Mouse (Mus musculus): ENCODE data around the gene Ormdl2.
"Not testable (repeated sequence)": the region's sequence is repeated elsewhere in the genome, so short reads cannot be mapped to it uniquely, and the experiment has no call there.

The Ormdl2 gene

GRCm38 (mm10) chr10:128821358-128822056 lies at the start of gene Ormdl2:
TSS of gene Ormdl2 (minus strand) at chr10:128821645.
- DNase-seq (ENCODE audit: low spot score in 2 of 2) = peak; percentile 98

- no peak for DNase-seq (ENCODE audit: low spot score in 2 of 2)
These were observed 48.9 kb upstream of the Ormdl2 start for GRCm38 (mm10) chr10:128870341-128870740.

DNA sequence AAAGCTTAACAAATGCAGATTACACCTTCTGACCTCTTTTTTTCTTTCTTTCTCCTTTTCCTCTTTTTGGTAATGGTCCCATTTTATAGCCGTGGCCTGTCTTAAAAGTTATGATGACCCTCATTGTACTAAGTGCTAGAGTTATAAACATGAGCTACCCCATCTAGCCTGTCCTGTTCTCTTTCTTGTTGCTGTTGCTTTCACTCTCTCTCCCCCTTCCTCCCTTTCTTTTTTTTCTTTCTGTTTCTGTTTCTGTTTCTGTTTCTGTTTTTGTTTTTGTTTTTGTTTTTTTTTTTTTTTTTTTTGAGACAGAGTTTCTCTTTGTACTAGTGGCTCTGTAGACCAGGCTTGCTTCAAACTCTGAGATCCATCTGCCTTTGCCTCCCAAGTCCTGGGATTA lies 45.1 kb upstream of the Ormdl2 start:
- DNase-seq (ENCODE audit: low spot score in 2 of 2) = no peak

DNA sequence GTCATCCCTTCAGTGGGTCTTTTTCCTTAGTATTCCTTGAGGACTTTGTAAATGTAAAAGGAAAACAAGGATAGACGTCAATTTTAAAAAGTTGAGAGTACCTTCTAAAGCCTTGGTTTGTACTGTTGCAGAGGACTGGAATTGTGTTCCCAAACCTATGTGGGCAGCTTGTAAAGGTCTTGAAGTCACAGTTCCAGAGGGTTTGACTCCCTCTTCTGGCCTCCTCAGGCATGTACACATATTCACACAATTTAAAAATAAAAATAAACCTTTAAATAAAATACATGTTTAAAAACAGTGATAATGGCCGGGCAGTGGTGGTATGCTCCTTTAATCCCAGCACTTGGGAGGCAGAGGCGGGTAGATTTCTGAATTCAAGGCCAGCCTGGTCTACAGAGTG lies 44.6 kb upstream of the Ormdl2 start:
- no peak for DNase-seq (ENCODE audit: low spot score in 2 of 2)

- peak in 1 of 2 experiments; percentile 2 for DNase-seq (ENCODE audit: low spot score in 2 of 2)
These were observed 39.7 kb upstream of the Ormdl2 start for GRCm38 (mm10) chr10:128861176-128861575.

GRCm38 (mm10) chr10:128850339-128850738 lies 28.9 kb upstream of the Ormdl2 start:
- no peak for DNase-seq (ENCODE audit: low spot score in 2 of 2)

DNA sequence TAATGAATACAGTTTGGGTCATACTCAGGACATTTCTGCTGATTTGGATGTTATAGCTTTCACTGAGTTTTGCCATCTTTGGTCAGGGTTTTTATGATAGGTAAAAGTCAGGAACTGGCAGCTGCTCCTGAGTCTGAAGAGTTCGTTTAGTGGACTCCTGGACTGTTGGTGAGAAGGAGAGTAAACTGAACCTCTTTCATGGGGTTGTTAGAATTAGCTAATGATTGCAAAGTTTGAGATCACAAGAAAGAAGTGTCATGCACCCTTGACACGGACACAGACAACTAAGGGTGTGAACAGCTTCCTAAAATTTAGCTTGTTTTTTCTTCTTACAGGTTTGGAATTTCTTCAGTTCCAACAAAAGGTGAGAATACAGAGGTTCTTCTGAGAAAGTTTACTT lies 27.0 kb upstream of the Ormdl2 start:
- no peak for DNase-seq (ENCODE audit: low spot score in 2 of 2)

DNA sequence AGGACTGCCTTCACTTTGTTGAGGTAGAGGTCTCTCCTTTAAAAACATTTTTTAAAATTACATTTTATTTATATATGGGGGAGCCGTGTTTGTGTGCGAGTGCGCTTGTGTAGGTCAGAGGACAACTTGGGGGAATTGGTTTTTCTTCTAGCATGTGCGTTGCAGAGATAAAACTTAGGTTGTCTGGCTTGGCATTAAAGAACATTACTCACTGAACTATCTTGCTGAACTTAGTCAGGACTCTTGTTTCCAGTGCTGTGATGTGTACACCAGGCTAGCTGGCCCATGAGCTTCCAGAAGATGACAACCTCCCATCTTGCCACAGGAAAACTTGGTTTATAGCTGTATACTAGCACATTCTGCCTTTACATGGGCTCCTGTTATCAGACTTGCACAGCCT lies 25.2 kb upstream of the Ormdl2 start:
- no peak for DNase-seq (ENCODE audit: low spot score in 2 of 2)

- DNase-seq (ENCODE audit: low spot score in 2 of 2) = no peak
These were observed 24.1 kb upstream of the Ormdl2 start for GRCm38 (mm10) chr10:128845516-128845915.

DNA sequence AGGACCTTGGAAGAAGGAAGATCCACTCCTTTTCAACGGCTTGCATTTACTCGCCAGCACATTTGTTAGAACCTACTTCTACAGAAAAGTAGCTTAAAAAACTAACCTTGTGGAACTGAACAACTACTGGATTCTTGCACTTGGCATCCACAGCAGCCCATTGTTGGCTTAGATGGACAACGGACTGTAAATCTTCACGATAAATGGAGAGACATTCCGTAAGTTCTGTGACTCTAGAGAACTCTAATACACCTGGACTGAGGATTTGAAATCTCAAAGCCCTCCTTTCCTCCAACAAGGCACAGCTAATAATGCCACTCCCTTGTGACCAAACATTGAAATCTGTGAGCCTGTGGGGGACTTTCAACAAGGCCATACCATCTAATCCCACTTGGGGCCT lies 21.8 kb upstream of the Ormdl2 start:
- no peak for DNase-seq (ENCODE audit: low spot score in 2 of 2)

- DNase-seq (ENCODE audit: low spot score in 2 of 2) = no peak
These were observed 19.2 kb upstream of the Ormdl2 start for GRCm38 (mm10) chr10:128840612-128841011.

DNA sequence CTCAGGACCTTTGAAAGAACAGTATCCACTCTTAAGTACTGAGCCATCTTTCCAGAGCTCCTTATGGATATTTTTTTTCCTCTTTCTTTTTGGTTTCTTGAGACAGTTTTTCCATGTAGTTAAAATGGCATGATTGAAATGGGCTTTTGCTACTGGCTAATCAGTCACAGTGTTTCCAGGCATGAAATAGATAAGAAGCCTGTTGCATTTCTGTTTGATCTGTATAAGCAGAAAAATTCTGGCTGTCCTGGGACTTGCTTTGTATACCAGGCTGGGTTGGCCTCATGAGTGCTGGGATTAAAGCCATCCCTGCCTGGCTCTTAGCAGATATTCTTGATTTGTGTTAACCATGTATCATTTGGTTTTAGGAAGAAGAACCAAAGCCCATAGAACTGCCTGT lies 18.0 kb upstream of the Ormdl2 start:
- DNase-seq (ENCODE audit: low spot score in 2 of 2) = no peak

- DNase-seq (ENCODE audit: low spot score in 2 of 2) = no peak
These were observed 16.0 kb upstream of the Ormdl2 start for GRCm38 (mm10) chr10:128837400-128837799.

GRCm38 (mm10) chr10:128823821-128824220 lies 2.4 kb upstream of the Ormdl2 start:
- no peak for DNase-seq (ENCODE audit: low spot score in 2 of 2)

GRCm38 (mm10) chr10:128823087-128823486 lies 1.6 kb upstream of the Ormdl2 start:
- not testable (repeated sequence) for DNase-seq (ENCODE audit: low spot score in 2 of 2)

DNA sequence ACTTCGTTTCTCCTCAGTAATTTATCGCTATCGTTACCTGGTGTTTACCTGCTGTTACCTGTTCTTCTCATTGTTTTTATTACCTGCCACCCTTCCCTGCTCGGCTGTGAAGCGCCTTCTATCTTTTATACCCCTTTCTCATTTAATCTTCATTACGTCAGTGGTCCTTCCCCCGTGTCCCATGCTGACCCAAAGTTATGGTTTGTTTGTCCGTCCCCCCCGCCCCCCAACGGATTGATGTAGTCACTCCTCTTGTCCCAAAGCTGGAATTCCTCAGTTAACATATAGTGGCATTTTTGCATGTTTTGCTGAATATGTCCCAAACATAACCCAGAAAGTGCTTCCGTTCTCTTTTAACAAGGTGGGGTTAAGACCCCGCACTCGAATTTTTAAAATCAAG lies 690 bp upstream of the Ormdl2 start:
- no peak for DNase-seq (ENCODE audit: low spot score in 2 of 2)

DNA sequence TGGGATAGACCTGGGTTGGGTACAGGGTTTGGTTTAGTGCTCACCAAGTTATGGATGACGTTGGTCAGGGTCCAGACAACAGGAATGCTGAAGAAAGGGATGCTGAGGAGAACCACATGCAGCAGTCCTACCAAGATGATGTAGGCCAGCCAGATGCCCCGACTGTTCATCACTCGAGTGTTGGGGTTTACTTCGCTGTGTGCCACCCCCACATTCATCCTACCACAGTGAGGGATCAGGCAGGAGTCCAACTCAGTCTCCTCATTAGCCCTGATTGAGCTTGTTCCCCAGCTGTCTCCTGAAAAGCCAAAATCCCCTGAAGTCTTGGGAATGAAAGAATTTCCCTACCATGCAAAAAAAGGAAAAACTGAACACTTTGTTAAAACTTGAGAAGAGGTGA lies 1.2 kb downstream of the Ormdl2 start:
- no peak for DNase-seq (ENCODE audit: low spot score in 2 of 2)

DNA sequence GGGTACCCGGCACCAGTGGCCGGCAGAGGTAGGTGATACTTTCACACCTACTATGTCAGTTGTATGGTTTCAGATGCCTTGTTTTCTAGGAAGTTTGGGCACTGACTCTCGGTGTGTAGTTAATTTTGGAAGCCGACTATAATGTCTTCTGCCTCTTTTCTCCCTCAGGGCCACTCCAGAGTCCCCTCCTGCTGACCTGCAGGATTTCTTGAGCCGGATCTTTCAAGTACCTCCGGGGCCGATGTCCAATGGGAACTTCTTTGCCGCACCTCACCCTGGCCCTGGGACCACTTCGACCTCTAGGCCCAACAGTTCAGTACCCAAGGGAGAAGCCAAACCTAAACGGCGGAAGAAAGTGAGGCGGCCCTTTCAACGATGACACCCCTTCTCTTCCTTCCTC lies 4.4 kb downstream of the Ormdl2 start, which contains the start of gene Sarnp:
Sarnp (plus strand) TSS at position 301 of the 400 bp plus-strand sequence.
- DNase-seq (ENCODE audit: low spot score in 2 of 2) = no peak

DNA sequence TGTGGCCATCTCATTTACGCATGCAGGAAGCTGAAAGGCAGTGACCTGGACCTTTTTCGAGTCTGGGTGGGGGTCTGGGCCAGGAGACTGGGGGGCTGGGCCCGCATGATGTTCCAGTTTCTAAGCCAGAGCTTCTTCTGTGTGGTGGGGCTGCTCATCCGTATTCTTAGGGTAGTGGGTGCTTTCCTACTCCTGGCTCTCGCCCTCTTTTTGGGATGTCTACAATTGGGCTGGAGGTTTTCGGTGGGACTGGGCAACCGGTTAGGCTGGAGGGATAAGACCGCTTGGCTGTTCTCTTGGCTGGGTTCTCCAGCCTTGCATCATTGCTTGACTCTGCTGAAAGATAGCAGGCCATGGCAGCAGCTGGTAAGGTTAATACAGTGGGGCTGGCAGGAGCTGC lies 14.4 kb downstream of the Ormdl2 start:
- no peak for DNase-seq (ENCODE audit: low spot score in 2 of 2)

- DNase-seq (ENCODE audit: low spot score in 2 of 2) = no peak
These were observed 15.4 kb downstream of the Ormdl2 start for GRCm38 (mm10) chr10:128806086-128806485.

DNA sequence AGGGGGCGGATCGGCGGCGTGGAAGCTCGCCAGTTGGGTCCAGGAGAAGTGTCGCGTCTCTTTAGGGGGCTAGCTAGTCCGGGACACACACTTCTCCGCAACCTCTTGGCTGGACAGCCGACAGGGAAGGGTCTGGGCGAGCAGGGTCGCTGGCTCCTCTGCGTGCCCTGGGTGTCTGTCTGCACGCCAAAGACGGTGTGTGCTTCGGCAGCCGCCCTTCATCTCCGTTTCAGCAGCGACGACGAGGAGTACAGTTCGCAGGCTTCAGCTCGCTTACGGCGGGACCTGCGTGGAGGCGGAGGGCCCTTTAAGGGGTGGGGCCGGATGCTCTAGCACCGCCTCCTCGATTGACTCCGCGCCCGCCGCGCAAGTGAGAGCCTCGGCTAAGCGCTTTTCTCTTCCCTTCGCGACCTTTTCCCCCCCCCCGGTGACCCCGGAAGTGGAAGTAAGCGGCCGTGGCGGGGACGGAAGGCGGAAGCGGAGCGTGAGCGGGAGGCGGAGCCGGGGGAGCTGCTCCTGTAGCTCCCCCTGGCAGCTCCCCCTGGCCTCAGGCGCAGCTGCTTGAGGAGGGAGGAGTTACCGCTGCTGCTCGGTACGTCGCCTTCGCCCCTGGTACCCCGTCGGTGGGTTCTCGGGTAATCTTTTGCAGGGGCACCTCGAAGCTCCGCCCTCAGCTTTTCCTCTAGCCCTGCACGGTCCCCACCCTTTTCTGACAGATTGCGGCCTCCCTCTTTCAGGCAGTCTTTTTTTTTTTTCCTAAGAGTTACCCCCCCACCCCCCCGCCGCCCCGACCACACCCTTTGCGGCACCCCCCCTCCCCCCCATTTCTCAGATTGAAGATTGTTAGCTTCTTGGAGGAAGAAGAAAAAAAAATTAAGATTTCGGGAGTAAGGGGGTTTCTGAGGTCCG lies 16.1 kb downstream of the Ormdl2 start:
- peak; percentile 92 to 95 for DNase-seq (ENCODE audit: low spot score in 2 of 2)

GRCm38 (mm10) chr10:128804271-128805091 lies 17.0 kb downstream of the Ormdl2 start, which contains the start of gene Tmem198b:
TSS of gene Tmem198b (minus strand) at chr10:128804370.
- peak; percentile 34 to 70 for DNase-seq (ENCODE audit: low spot score in 2 of 2)
